Mouse (Mus musculus) stomach, postnatal 0 days (tissue): ENCODE results near the gene Serinc2.

Experiments
- CTCF ChIP-seq: IDR thresholded peaks from 2 replicates; pipeline ENCODE4 v1.5.1; 2016; ENCODE audit warnings: antibody characterized with exemption, low read depth, mild to moderate bottlenecking, moderate library complexity
- EP300 ChIP-seq: optimal IDR thresholded peaks from 2 replicates; pipeline ENCODE3; 2016; ENCODE audit warnings: antibody characterized with exemption

GRCm38 (mm10) chr4:130295047-130295745 is 16.2 kb upstream of the Serinc2 start:
- TF ChIP-seq CTCF (peak; percentile 54), EP300 (no peak)
